Mouse (Mus musculus) gastrocnemius, adult 2 months (tissue): ENCODE data around the gene Efs. TPM values are rescaled to one million over a fixed set of nuclear protein-coding genes. Genes with fewer than 3 reads are reported as not detected.

Source experiments
- DNase-seq: peaks from one replicate; pipeline ENCODE4 v3.0.0; 2022
- H3K27ac ChIP-seq: fragments of 200-600 bp; 2 replicates; pipeline ENCODE4 v1.8.1; 2022; ENCODE audit warnings: mild to moderate bottlenecking
- H3K4me3 ChIP-seq: fragments of 200-600 bp; 2 replicates; pipeline ENCODE4 v1.8.1; 2022; ENCODE audit warnings: mild to moderate bottlenecking, moderate library complexity
- CTCF ChIP-seq: fragments of 200-600 bp; IDR thresholded peaks from 2 replicates; pipeline ENCODE4 v1.8.1; 2022; ENCODE audit warnings: antibody characterized with exemption, mild to moderate bottlenecking, moderate library complexity
- intact Hi-C: fragments of 180-260 bp; cut with DNase I; formaldehyde crosslinking; loops from one replicate; pipeline ENCODE4 v1.15.1; 2025
- total RNA-seq, 2 experiments: library from RNA; stranded (reverse); gene quantifications; 2 replicates each; pipeline ENCODE4 v1.2.3; 2021

Gene Efs
- total RNA-seq, 2 experiments from 2014 or later: 1.1 to 1.4 TPM

- no peak for TF ChIP-seq CTCF
- intact Hi-C loops: loop anchor here (10.0 kb wide), 1 partner anchor 200 kb away; the partner anchor contains the start of genes Thtpa and Zfhx2
- DNase-seq: peak; percentile 82
- Histone ChIP-seq H3K27ac (peak overlapping the region; percentile 98), H3K4me3 (peak overlapping the region; percentile 84)
Measured at GRCm38 (mm10) chr14:54894296-54895151, 31.4 kb downstream of the Efs start.

GRCm38 (mm10) chr14:54893651-54894181 is 32.2 kb downstream of the Efs start:
- Histone ChIP-seq H3K4me3 (peak overlapping the region; percentile 84), H3K27ac (peak overlapping the region; percentile 98)
- DNase-seq: peak; percentile 97
- no peak for TF ChIP-seq CTCF
- intact Hi-C loops: loop anchor here (10.0 kb wide), 1 partner anchor 201 kb away; the partner anchor contains the start of genes Thtpa and Zfhx2

- TF ChIP-seq CTCF: no peak
- intact Hi-C loops: loop anchor here (10.0 kb wide), 1 partner anchor 203 kb away; the partner anchor contains the start of genes Thtpa and Zfhx2
- peak within 1 kb of the TSS; percentile 89 for H3K27ac ChIP-seq
- H3K4me3 ChIP-seq: peak within 1 kb of the TSS; percentile 84
- DNase-seq: no peak
Measured at GRCm38 (mm10) chr14:54892200-54892599, 33.7 kb downstream of the Efs start, which contains the start of gene Pabpn1. TSS of gene Pabpn1 (plus strand) at chr14:54892500.

- TF ChIP-seq CTCF: no peak
Measured at GRCm38 (mm10) chr14:54885309-54885708, 40.6 kb downstream of the Efs start.

GRCm38 (mm10) chr14:54884022-54884712 is 41.8 kb downstream of the Efs start:
- intact Hi-C loops: no loop called here
- Histone ChIP-seq H3K27ac (peak overlapping the region; percentile 92), H3K4me3 (peak overlapping the region; percentile 88)
- DNase-seq: no peak
- no peak for TF ChIP-seq CTCF

More at GRCm38 (mm10) chr14:54885309-54885708, 40.6 kb downstream of the Efs start:
- intact Hi-C loops: no loop called here
- no peak for DNase-seq
- H3K4me3 ChIP-seq: no peak overlapping the region
- H3K27ac ChIP-seq: no peak overlapping the region

GRCm38 (mm10) chr14:54883154-54884021 is 42.5 kb downstream of the Efs start, which contains the start of the genes Bcl2l2 and Gm20521:
TSS of gene Bcl2l2 (plus strand) at chr14:54883377.
TSS of gene Gm20521 (plus strand) at chr14:54883441.
- Histone ChIP-seq H3K27ac (peak within 1 kb of the TSS; percentile 92), H3K4me3 (peak within 1 kb of the TSS; percentile 88)
- intact Hi-C loops: no loop called here
- DNase-seq: peak; percentile 92
- TF ChIP-seq CTCF: no peak

GRCm38 (mm10) chr14:54877048-54877715 is 48.7 kb downstream of the Efs start, which contains the start of gene Ppp1r3e:
TSS of gene Ppp1r3e (minus strand) at chr14:54877550.
- Histone ChIP-seq H3K4me3 (peak within 1 kb of the TSS; percentile 77), H3K27ac (peak within 1 kb of the TSS; percentile 94)
- intact Hi-C loops: no loop called here
- DNase-seq: peak; percentile 87
- no peak; the same call in 1 of the 2 replicates for TF ChIP-seq CTCF

- Histone ChIP-seq H3K27ac (peak overlapping the region; percentile 94), H3K4me3 (peak overlapping the region; percentile 77)
- no peak for TF ChIP-seq CTCF
- DNase-seq: peak; percentile 96
- intact Hi-C loops: no loop called here
Measured at GRCm38 (mm10) chr14:54876539-54877047, 49.3 kb downstream of the Efs start.

- Histone ChIP-seq H3K4me3 (peak overlapping the region; percentile 77), H3K27ac (peak overlapping the region; percentile 94)
- no peak for TF ChIP-seq CTCF
- no peak for DNase-seq
- intact Hi-C loops: no loop called here
Measured at GRCm38 (mm10) chr14:54875844-54876538, 49.9 kb downstream of the Efs start.

GRCm38 (mm10) chr14:54874165-54874564 is 51.8 kb downstream of the Efs start:
- TF ChIP-seq CTCF: no peak
- H3K27ac ChIP-seq: no peak overlapping the region
- no peak for DNase-seq
- no peak overlapping the region for H3K4me3 ChIP-seq
- intact Hi-C loops: no loop called here
